Mouse (Mus musculus) limb, embryonic 13.5 days (tissue): ENCODE data around the gene Cc2d2a. TPM values are rescaled to one million over a fixed set of nuclear protein-coding genes. Genes with fewer than 3 reads are reported as not detected.

ENCODE experiments used
- ATAC-seq: fragments of 200-750 bp; cut with Nextera tagmentation; 2 replicates; pipeline ENCODE4 v1.8.0; 2017; ENCODE audit warnings: low read depth, moderate number of reproducible peaks, moderate TSS enrichment; ENCODE audit not compliant: low FRiP score
- H3K27ac ChIP-seq: fragments of 300-500 bp; sonication (generic); 2 replicates; pipeline ENCODE4 v1.5.1; 2015; ENCODE audit warnings: inconsistent platforms, mild to moderate bottlenecking, moderate library complexity
- H3K27me3 ChIP-seq: fragments of 300-500 bp; sonication (generic); 2 replicates; pipeline ENCODE4 v1.6.1; 2015; ENCODE audit warnings: mild to moderate bottlenecking, inconsistent platforms
- H3K36me3 ChIP-seq: fragments of 300-500 bp; sonication (generic); 2 replicates; pipeline ENCODE4 v1.6.1; 2015; ENCODE audit warnings: inconsistent platforms, mild to moderate bottlenecking, moderate library complexity
- H3K4me1 ChIP-seq: fragments of 300-500 bp; sonication (generic); 2 replicates; pipeline ENCODE4 v1.6.1; 2015; ENCODE audit warnings: inconsistent platforms
- H3K4me2 ChIP-seq: fragments of 300-500 bp; sonication (generic); replicated peaks from 2 replicates; pipeline ENCODE4 v1.6.1; 2015; ENCODE audit warnings: inconsistent platforms, mild to moderate bottlenecking, moderate library complexity
- H3K4me3 ChIP-seq: fragments of 300-500 bp; sonication (generic); 2 replicates; pipeline ENCODE4 v1.5.1; 2015; ENCODE audit warnings: moderate library complexity, mild to moderate bottlenecking, inconsistent platforms
- H3K9ac ChIP-seq: fragments of 300-500 bp; sonication (generic); 2 replicates; pipeline ENCODE4 v1.6.1; 2015; ENCODE audit warnings: mild to moderate bottlenecking, inconsistent platforms
- H3K9me3 ChIP-seq: fragments of 300-500 bp; sonication (generic); 2 replicates; pipeline ENCODE4 v1.6.1; 2016; ENCODE audit warnings: inconsistent platforms
- WGBS: fragments of 180-500 bp; shearing (Covaris S2); methylation state at CpG from one replicate; pipeline ENCODE4 v1.1.7; 2015; 5-methylcytosine and 5-hydroxymethylcytosine counted together
- polyA plus RNA-seq: library from polyadenylated mRNA; unstranded; fragments of >200 nt; fragmentation: Nextera tagmentation; extraction: Ambion mirVana; gene quantifications from 2 replicates; pipeline ENCODE4 v1.2.1, GENCODE M21; 2015

The Cc2d2a gene
- polyA plus RNA-seq, 1 experiment from 2014 or later, result 11.8 TPM

- Histone ChIP-seq H3K9ac (peak overlapping the region; percentile 74), H3K4me2 (peak overlapping the region; percentile 72), H3K27me3 (no peaks in the 10 kb centered on the region), H3K27ac (peak overlapping the region; percentile 94), H3K4me1 (peaks cover 8% of the 10 kb centered on the region), H3K36me3 (peaks cover 18% of the 10 kb centered on the region), H3K9me3 (no peaks in the 10 kb centered on the region), H3K4me3 (peak overlapping the region; percentile 51)
- WGBS, result 0% methylated on average over 12 of the region's 12 CpGs
- ATAC-seq, result peak; percentile 95
These were observed 10.2 kb downstream of the Cc2d2a start for GRCm38 (mm10) chr5:43672177-43672911.

GRCm38 (mm10) chr5:43673083-43673482 is 10.9 kb downstream of the Cc2d2a start:
- Histone ChIP-seq H3K4me1 (peaks cover 8% of the 10 kb centered on the region), H3K27ac (peak overlapping the region; percentile 94), H3K9me3 (no peaks in the 10 kb centered on the region), H3K9ac (peak overlapping the region; percentile 74), H3K27me3 (no peaks in the 10 kb centered on the region), H3K4me3 (peak overlapping the region; percentile 51), H3K36me3 (peaks cover 18% of the 10 kb centered on the region), H3K4me2 (peak overlapping the region; percentile 72)
- ATAC-seq, result no peak
- WGBS, result 75% methylated on average over 2 of the region's 2 CpGs

- no peak overlapping the region for H3K27ac ChIP-seq
- no peaks in the 10 kb centered on the region for H3K9me3 ChIP-seq
- peaks cover 98% of the 10 kb centered on the region for H3K36me3 ChIP-seq
- no peak overlapping the region for H3K4me2 ChIP-seq
- 86% methylated on average over 5 of the region's 5 CpGs for WGBS
- H3K4me1 ChIP-seq, result no peaks in the 10 kb centered on the region
- H3K27me3 ChIP-seq, result no peaks in the 10 kb centered on the region
- H3K4me3 ChIP-seq, result no peak overlapping the region
- H3K9ac ChIP-seq, result no peak overlapping the region
- ATAC-seq, result no peak
These were observed 23.3 kb downstream of the Cc2d2a start for GRCm38 (mm10) chr5:43685466-43685865.

GRCm38 (mm10) chr5:43692489-43692888 is 30.3 kb downstream of the Cc2d2a start:
- Histone ChIP-seq H3K36me3 (peaks cover 78% of the 10 kb centered on the region), H3K27ac (no peak overlapping the region), H3K27me3 (no peaks in the 10 kb centered on the region), H3K9ac (no peak overlapping the region), H3K9me3 (no peaks in the 10 kb centered on the region), H3K4me3 (no peak overlapping the region), H3K4me1 (no peaks in the 10 kb centered on the region), H3K4me2 (no peak overlapping the region)
- WGBS, result 67% methylated on average over 4 of the region's 4 CpGs
- ATAC-seq, result no peak

DNA sequence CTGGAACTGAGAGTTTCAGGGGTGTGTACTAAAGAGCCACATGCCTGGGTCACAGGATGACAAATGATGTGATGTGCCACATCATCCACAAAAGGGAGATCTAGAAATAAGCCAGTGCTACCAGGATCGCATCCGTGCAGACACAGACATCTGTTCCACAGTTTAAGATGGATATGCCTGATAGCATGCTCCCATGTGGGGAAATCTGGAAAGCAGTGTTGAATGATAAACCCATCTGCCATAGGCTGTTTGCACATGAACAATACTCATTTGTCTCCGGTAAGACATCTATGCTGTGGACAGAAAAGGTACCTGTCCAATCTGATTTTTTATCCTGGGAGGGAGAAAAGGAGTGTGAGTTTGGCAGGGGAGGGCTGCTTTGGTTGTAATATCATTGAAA is 35.0 kb downstream of the Cc2d2a start:
- Histone ChIP-seq H3K4me1 (no peaks in the 10 kb centered on the region), H3K4me2 (no peak overlapping the region), H3K27ac (no peak overlapping the region), H3K9ac (no peak overlapping the region), H3K4me3 (no peak overlapping the region), H3K27me3 (no peaks in the 10 kb centered on the region), H3K9me3 (no peaks in the 10 kb centered on the region), H3K36me3 (peaks cover 70% of the 10 kb centered on the region)
- 90% methylated on average over 3 of the region's 3 CpGs for WGBS
- ATAC-seq, result no peak

DNA sequence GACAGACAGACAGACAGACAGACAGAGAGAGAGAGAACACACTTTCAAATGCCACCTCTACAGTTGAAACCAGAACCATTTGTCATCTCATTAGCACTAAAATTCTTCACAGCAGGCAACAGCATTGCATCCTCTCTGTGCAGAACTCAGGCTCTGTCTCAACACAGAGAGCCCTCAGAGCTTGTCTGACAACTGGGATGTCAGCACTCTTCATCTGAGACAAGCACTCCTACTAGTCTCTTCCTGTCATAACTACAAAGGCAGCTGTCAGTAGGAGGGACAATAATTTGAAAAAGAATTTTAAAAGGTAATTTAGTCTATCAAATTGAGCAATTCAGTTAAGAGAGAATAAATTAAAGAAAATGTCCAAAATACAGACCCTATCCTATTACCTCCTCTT is 37.1 kb downstream of the Cc2d2a start:
- H3K27me3 ChIP-seq, result no peaks in the 10 kb centered on the region
- no peaks in the 10 kb centered on the region for H3K9me3 ChIP-seq
- H3K4me2 ChIP-seq, result no peak overlapping the region
- H3K4me3 ChIP-seq, result no peak overlapping the region
- no peak overlapping the region for H3K9ac ChIP-seq
- H3K36me3 ChIP-seq, result peaks cover 81% of the 10 kb centered on the region
- no peak overlapping the region for H3K27ac ChIP-seq
- no peaks in the 10 kb centered on the region for H3K4me1 ChIP-seq
- no peak for ATAC-seq

GRCm38 (mm10) chr5:43721538-43722451 is 59.6 kb downstream of the Cc2d2a start:
- 72% methylated on average over 5 of the region's 5 CpGs for WGBS
- H3K9ac ChIP-seq, result no peak overlapping the region
- no peaks in the 10 kb centered on the region for H3K27me3 ChIP-seq
- H3K4me3 ChIP-seq, result no peak overlapping the region
- no peaks in the 10 kb centered on the region for H3K4me1 ChIP-seq
- no peak overlapping the region for H3K4me2 ChIP-seq
- H3K36me3 ChIP-seq, result peaks cover 69% of the 10 kb centered on the region
- H3K27ac ChIP-seq, result no peak overlapping the region
- peak; percentile 19; the same call in 1 of the 2 replicates for ATAC-seq
- H3K9me3 ChIP-seq, result no peaks in the 10 kb centered on the region

DNA sequence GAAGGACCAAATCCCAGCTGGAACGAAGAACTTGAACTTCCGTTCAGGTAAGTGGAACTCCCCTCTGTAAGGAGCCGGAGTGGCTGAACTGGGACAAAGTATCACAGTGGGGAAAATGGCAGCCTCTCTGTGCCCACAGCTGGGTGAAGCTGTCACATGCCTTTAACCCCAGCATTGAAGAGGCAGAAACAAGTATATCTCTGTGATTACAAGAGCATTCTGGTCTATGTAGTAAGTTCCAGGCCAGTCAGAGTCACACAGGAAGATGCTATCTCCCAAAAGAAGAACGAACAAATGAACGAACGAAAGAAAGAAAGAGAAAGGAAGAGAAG is 60.3 kb downstream of the Cc2d2a start:
- WGBS, result 91% methylated on average over 6 of the region's 6 CpGs
- Histone ChIP-seq H3K4me3 (no peak overlapping the region), H3K9ac (no peak overlapping the region), H3K4me2 (no peak overlapping the region), H3K4me1 (no peaks in the 10 kb centered on the region), H3K36me3 (peaks cover 73% of the 10 kb centered on the region), H3K27me3 (no peaks in the 10 kb centered on the region), H3K27ac (no peak overlapping the region), H3K9me3 (no peaks in the 10 kb centered on the region)
- no peak for ATAC-seq

- H3K4me3 ChIP-seq, result no peak overlapping the region
- H3K9me3 ChIP-seq, result no peaks in the 10 kb centered on the region
- 87% methylated on average over 7 of the region's 7 CpGs for WGBS
- ATAC-seq, result no peak
- H3K9ac ChIP-seq, result no peak overlapping the region
- H3K36me3 ChIP-seq, result peaks cover 67% of the 10 kb centered on the region
- H3K27me3 ChIP-seq, result no peaks in the 10 kb centered on the region
- 0 out of 2 replicates have a peak, but pooled peaks cover 4% of the 10 kb centered on the region for H3K4me1 ChIP-seq
- H3K4me2 ChIP-seq, result no peak overlapping the region
- H3K27ac ChIP-seq, result no peak overlapping the region
These were observed 61.7 kb downstream of the Cc2d2a start for GRCm38 (mm10) chr5:43723830-43724229.

- Histone ChIP-seq H3K4me1 (0 out of 2 replicates have a peak, but pooled peaks cover 4% of the 10 kb centered on the region), H3K27me3 (no peaks in the 10 kb centered on the region), H3K9ac (no peak overlapping the region), H3K4me2 (no peak overlapping the region), H3K4me3 (no peak overlapping the region), H3K27ac (no peak overlapping the region), H3K36me3 (peaks cover 57% of the 10 kb centered on the region), H3K9me3 (no peaks in the 10 kb centered on the region)
- ATAC-seq, result no peak
- 83% methylated on average over 11 of the region's 11 CpGs for WGBS
These were observed 66.4 kb downstream of the Cc2d2a start for GRCm38 (mm10) chr5:43728375-43729165.

DNA sequence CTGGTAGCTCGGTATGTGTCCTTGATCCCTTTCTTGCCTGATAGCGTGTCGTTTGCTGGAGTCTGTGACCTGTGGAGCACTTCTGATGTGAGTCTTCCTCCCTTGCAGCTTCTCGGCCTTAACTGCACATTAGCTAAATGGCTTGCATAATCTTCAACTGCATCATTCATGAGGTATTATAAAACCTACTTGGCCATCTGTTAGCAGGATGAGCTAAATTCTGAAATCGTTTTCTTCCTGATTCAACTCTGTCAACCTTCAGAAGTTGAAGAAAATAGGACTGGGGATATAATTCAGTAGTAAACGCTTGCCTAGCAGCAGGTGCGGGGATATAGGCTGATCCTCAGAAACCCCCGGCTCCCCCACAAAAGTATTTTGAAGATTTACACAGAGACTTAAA is 70.2 kb downstream of the Cc2d2a start:
- Histone ChIP-seq H3K27ac (no peak overlapping the region), H3K4me2 (no peak overlapping the region), H3K4me3 (no peak overlapping the region), H3K9me3 (no peaks in the 10 kb centered on the region), H3K27me3 (no peaks in the 10 kb centered on the region), H3K4me1 (0 out of 2 replicates have a peak, but pooled peaks cover 4% of the 10 kb centered on the region), H3K9ac (no peak overlapping the region), H3K36me3 (peaks cover 49% of the 10 kb centered on the region)
- ATAC-seq, result no peak
- 81% methylated on average over 8 of the region's 8 CpGs for WGBS

- Histone ChIP-seq H3K27ac (no peak overlapping the region), H3K36me3 (peaks cover 45% of the 10 kb centered on the region), H3K4me2 (no peak overlapping the region), H3K4me3 (no peak overlapping the region), H3K9me3 (no peaks in the 10 kb centered on the region), H3K27me3 (no peaks in the 10 kb centered on the region), H3K4me1 (no peaks in the 10 kb centered on the region), H3K9ac (no peak overlapping the region)
- ATAC-seq, result no peak
- 98% methylated on average over 1 of the region's 1 CpGs for WGBS
These were observed 82.0 kb downstream of the Cc2d2a start for GRCm38 (mm10) chr5:43744187-43744586.
